Mouse (Mus musculus) hindbrain, embryonic 14.5 days (tissue): Measurements from ENCODE around the gene Ctsa. TPM values are rescaled to one million over a fixed set of nuclear protein-coding genes. Genes with fewer than 3 reads are reported as not detected.

ENCODE experiments used
- polyA plus RNA-seq: library from polyadenylated mRNA; unstranded; fragments of >200 nt; fragmentation: Nextera tagmentation; extraction: Ambion mirVana; gene quantifications from 2 replicates; pipeline ENCODE4 v1.2.1, GENCODE M21; 2014

The Ctsa gene
- polyA plus RNA-seq, 1 experiment from 2014 or later, result 89.6 TPM

Other genes starting within 250 kb of the Ctsa start
- 0.25 TPM in 1 of 2 replicates, not detected in the other for gene Wfdc6a, start 247.4 kb upstream of the Ctsa start, polyA plus RNA-seq
- gene Eppin, start 239.3 kb upstream of the Ctsa start, polyA plus RNA-seq, result not detected in 2 replicates
- not detected in 2 replicates for gene Wfdc6b, start 219.4 kb upstream of the Ctsa start, polyA plus RNA-seq
- gene Wfdc8, start 219.2 kb upstream of the Ctsa start, polyA plus RNA-seq, result not detected in 2 replicates
- not detected in 2 replicates for gene Wfdc16, start 194.1 kb upstream of the Ctsa start, polyA plus RNA-seq
- gene Wfdc10, start 176.8 kb upstream of the Ctsa start, polyA plus RNA-seq, result not detected in 2 replicates
- gene Wfdc9, start 176.3 kb upstream of the Ctsa start, polyA plus RNA-seq, result not detected in 2 replicates
- not detected in 2 replicates for gene Wfdc11, start 158.8 kb upstream of the Ctsa start, polyA plus RNA-seq
- 0.26 TPM in 1 of 2 replicates, not detected in the other for gene Wfdc13, start 147.8 kb upstream of the Ctsa start, polyA plus RNA-seq
- not detected in 2 replicates for gene Spint4, start 134.4 kb upstream of the Ctsa start, polyA plus RNA-seq
- not detected in 2 replicates for gene Spint5, start 117.6 kb upstream of the Ctsa start, polyA plus RNA-seq
- gene Wfdc3, start 86.9 kb upstream of the Ctsa start, polyA plus RNA-seq, result 0.78 and 1.4 TPM in 2 replicates
- gene Dnttip1, start 86.9 kb upstream of the Ctsa start, polyA plus RNA-seq, result 46.6 and 50.3 TPM in 2 replicates
- 59.4 and 67.9 TPM in 2 replicates for gene Ube2c, start 63.0 kb upstream of the Ctsa start, polyA plus RNA-seq
- 0.39 TPM in 1 of 2 replicates, not detected in the other for gene Tnnc2, start 52.9 kb upstream of the Ctsa start, polyA plus RNA-seq
- gene Snx21, start 47.0 kb upstream of the Ctsa start, polyA plus RNA-seq, result 33.3 and 40.8 TPM in 2 replicates
- gene Acot8, start 28.0 kb upstream of the Ctsa start, polyA plus RNA-seq, result 18.3 and 20.8 TPM in 2 replicates
- 16.4 and 17.0 TPM in 2 replicates for gene Zswim3, start 27.8 kb upstream of the Ctsa start, polyA plus RNA-seq
- 25.7 and 26.7 TPM in 2 replicates for gene Zswim1, start 10.2 kb upstream of the Ctsa start, polyA plus RNA-seq
- gene Spata25, start 4.3 kb upstream of the Ctsa start, polyA plus RNA-seq, result not detected in 2 replicates
- gene Neurl2, start 583 bp downstream of the Ctsa start, polyA plus RNA-seq, result 5.8 and 7.9 TPM in 2 replicates
- gene Pltp, start 24.8 kb downstream of the Ctsa start, polyA plus RNA-seq, result 148 and 167 TPM in 2 replicates
- gene Pcif1, start 46.4 kb downstream of the Ctsa start, polyA plus RNA-seq, result 72.9 and 74.7 TPM in 2 replicates
- gene Zfp335, start 78.9 kb downstream of the Ctsa start, polyA plus RNA-seq, result 14.6 and 15.4 TPM in 2 replicates
- gene Mmp9, start 107.9 kb downstream of the Ctsa start, polyA plus RNA-seq, result 28.8 and 33.2 TPM in 2 replicates
- gene Slc12a5, start 127.9 kb downstream of the Ctsa start, polyA plus RNA-seq, result 62.1 and 73.6 TPM in 2 replicates
- gene Ncoa5, start 202.0 kb downstream of the Ctsa start, polyA plus RNA-seq, result 83.1 and 89.0 TPM in 2 replicates
- 6.3 and 8.3 TPM in 2 replicates for gene Cd40, start 222.8 kb downstream of the Ctsa start, polyA plus RNA-seq